Mouse (Mus musculus): ENCODE measurements at regions not wholly inside any gene's neighbourhood (a gene's known extent, or its start where the extent isn't known, plus 50 kb on each side); places are given as distances from the start of the nearest gene placed in this dataset.

DNA sequence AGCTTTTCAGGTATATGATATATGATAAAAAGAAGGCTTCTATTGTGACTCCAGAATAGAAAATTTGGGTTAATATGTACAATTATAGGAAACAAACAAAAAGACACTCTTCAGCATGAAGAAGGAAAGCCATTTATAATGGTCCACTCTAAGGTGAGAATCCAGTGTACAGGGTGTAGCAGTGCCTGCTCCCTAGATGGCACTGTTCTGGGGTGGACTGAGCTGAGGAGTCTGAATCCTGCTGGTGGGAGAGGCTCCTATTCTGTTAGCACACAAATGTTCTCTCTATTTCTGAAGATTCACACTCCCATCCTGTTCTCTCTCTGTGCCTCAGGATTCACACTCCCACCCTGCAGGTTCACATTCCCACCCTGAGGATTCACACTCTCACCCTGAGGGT, 81.5 kb downstream of the Aldh8a1 start:
- TF ChIP-seq ZC3H11A (IDR thresholded peaks at IDR 0.05; ENCODE audit: low read depth, low read length): no peak
- TF ChIP-seq E2F4 (IDR thresholded peaks at IDR 0.05; ENCODE audit: insufficient replicate concordance, low read depth, low read length): no peak
- no peak for TF ChIP-seq ZKSCAN1 (IDR thresholded peaks at IDR 0.05; ENCODE audit: borderline replicate concordance, low read depth, low read length)
- no peak for TF ChIP-seq MAZ (IDR thresholded peaks at IDR 0.05; ENCODE audit: low read depth, low read length)
- TF ChIP-seq USF1 (IDR thresholded peaks at IDR 0.05; ENCODE audit: low read depth, low read length): no peak
- TF ChIP-seq CTCF (conservative IDR thresholded peaks at IDR 0.05 in 1 of 2, IDR thresholded peaks at IDR 0.05 in 1 of 2; ENCODE audit: low read depth in 2 of 2, low read length in 2 of 2): peak in 1 of 2 experiments; percentile 50; a peak in 2 of 4 replicates
- TF ChIP-seq RAD21 (IDR thresholded peaks at IDR 0.05; ENCODE audit: low read depth, low read length): no peak; the same call in 1 of the 2 replicates
- TF ChIP-seq POLR2A (IDR thresholded peaks at IDR 0.05; ENCODE audit: low read depth, low read length): no peak

Data from CH12.LX (cell line).